Mouse (Mus musculus): ENCODE results near the gene Sdk2. TPM values are rescaled to one million over a fixed set of nuclear protein-coding genes. Genes with fewer than 3 reads are reported as not detected.

The Sdk2 gene
- polyA plus RNA-seq, 1 experiment from 2014 or later, result 5.0 TPM

DNA sequence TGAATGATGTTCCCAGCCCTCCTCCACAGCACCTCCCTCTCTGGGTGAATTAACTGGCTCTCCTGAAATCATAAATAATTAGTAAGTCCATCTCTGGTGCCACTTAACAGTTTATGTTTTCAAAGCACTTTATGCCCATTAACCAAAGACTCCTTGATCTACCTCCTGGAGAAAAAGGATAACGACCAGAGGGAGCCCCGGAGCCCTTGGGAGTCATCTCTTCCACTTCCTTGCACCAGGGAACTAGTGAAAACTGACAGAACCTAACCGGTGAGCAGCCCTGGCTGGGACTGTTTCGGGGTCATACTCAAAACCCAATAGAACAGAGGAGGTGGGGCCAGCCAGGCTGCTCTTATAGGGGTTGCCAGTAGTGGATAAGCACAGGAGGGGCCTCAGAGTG is 22.5 kb downstream of the Sdk2 start:
- 56% methylated on average over 4 of the region's 4 CpGs for WGBS
- no peak for ATAC-seq
- no peaks in the 10 kb centered on the region; the same call in 1 of the 2 replicates for H3K36me3 ChIP-seq
- H3K9ac ChIP-seq (replicated peaks), result no peak overlapping the region
- peaks cover 44% of the 10 kb centered on the region for H3K4me1 ChIP-seq (replicated peaks)
- H3K4me3 ChIP-seq (replicated peaks), result no peak overlapping the region
- no peak overlapping the region for H3K27ac ChIP-seq
- H3K9me3 ChIP-seq, result peaks cover 9% of the 10 kb centered on the region; the same call in 1 of the 2 replicates
- no peak overlapping the region for H3K4me2 ChIP-seq (replicated peaks)
- H3K27me3 ChIP-seq, result peaks cover 4% of the 10 kb centered on the region; the same call in 1 of the 2 replicates

DNA sequence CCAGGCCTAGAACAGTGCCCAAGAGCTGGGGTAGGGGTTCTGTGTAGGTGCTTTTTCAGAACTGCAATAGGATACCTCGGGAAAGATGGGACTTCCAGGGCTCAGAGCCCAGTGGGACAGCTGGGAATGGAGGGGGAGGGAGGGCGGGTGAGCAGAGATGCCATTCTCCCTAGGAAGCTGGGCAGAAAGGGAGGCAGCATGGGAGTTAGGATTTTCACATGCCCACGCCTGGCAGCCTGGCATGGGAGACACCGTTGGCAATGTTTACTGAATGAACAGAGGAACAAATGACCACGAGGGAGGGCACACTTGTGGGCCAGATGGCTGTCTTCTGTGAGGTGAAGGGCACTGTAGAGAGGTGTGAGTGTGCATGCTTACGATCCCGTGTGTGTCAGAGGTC is 23.3 kb downstream of the Sdk2 start:
- WGBS, result 76% methylated on average over 7 of the region's 7 CpGs
- H3K9me3 ChIP-seq, result peaks cover 9% of the 10 kb centered on the region; the same call in 1 of the 2 replicates

DNA sequence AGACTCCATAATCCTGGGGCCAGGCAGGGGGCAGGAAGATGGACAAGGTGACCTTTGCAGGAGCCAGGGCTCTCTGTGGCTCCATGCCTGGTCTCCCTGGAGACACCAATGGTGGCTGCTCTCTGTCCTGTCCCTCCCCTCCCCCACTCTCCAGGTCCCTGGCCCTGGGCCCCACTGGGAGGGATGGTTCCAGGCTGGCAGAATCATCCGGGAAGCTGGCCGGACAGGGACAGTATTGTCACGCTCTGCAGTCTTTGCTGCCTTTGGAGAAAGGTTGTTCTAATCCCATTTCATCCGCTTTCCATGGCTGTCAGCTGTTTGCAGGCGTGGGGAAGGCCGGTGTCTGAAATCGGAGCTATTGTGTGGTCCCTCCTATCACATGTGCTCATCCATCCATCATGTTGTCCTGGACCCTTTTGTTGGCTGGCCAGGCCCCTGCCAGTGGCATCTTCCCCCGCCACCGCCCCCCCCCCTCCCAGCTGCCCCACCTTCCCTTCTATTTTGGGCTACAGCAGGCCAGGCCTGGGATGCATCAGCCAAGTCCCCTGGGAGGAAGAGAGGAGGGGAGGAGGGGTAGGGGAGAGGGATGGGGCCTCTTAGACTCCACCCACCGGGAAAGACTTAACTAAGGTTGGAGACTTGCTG is 26.3 kb downstream of the Sdk2 start:
- Histone ChIP-seq H3K4me3 (replicated peaks) (no peak overlapping the region), H3K9me3 (no peaks in the 10 kb centered on the region), H3K9ac (replicated peaks) (no peak overlapping the region; the same call in 1 of the 2 replicates), H3K4me2 (replicated peaks) (peak overlapping the region; percentile 15; the same call in 1 of the 2 replicates), H3K27ac (peak overlapping the region; percentile 71), H3K27me3 (peaks cover 9% of the 10 kb centered on the region; the same call in 1 of the 2 replicates), H3K4me1 (replicated peaks) (peaks cover 38% of the 10 kb centered on the region), H3K36me3 (no peaks in the 10 kb centered on the region)
- WGBS, result 2% methylated on average over 10 of the region's 10 CpGs
- peak; percentile 92 for ATAC-seq

More for the DNA sequence above, 23.3 kb downstream of the Sdk2 start:
- no peak overlapping the region for H3K4me2 ChIP-seq (replicated peaks)
- H3K27ac ChIP-seq, result no peak overlapping the region
- H3K27me3 ChIP-seq, result no peaks in the 10 kb centered on the region; the same call in 1 of the 2 replicates
- H3K4me3 ChIP-seq (replicated peaks), result no peak overlapping the region
- H3K9ac ChIP-seq (replicated peaks), result no peak overlapping the region
- ATAC-seq, result no peak
- peaks cover 48% of the 10 kb centered on the region for H3K4me1 ChIP-seq (replicated peaks)
- H3K36me3 ChIP-seq, result no peaks in the 10 kb centered on the region; the same call in 1 of the 2 replicates

DNA sequence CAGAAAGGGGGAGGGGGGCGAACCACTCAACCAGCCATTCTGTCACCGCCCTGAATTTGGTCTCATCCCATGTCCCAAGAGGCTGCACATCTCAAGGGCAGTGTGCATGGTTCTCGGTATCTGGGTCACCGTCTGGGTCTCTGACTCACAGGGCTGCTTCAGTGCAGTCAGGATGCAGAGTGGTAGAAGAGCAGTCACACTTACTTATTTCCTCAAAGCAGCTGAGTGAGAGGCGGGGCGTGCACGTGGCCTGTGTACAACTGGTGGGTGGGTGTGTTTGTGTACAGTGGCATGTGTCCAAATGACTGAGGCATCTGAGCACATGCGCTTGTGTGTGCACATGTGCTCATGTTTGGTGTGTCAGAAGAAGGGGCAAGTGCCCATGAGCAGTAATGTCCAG is 28.8 kb downstream of the Sdk2 start:
- peaks cover 9% of the 10 kb centered on the region; the same call in 1 of the 2 replicates for H3K27me3 ChIP-seq
- no peak overlapping the region for H3K4me2 ChIP-seq (replicated peaks)
- no peak for ATAC-seq
- no peak overlapping the region for H3K4me3 ChIP-seq (replicated peaks)
- 81% methylated on average over 8 of the region's 8 CpGs for WGBS
- peaks cover 24% of the 10 kb centered on the region for H3K4me1 ChIP-seq (replicated peaks)
- H3K9me3 ChIP-seq, result no peaks in the 10 kb centered on the region
- H3K27ac ChIP-seq, result no peak overlapping the region
- H3K9ac ChIP-seq (replicated peaks), result no peak overlapping the region
- H3K36me3 ChIP-seq, result no peaks in the 10 kb centered on the region

DNA sequence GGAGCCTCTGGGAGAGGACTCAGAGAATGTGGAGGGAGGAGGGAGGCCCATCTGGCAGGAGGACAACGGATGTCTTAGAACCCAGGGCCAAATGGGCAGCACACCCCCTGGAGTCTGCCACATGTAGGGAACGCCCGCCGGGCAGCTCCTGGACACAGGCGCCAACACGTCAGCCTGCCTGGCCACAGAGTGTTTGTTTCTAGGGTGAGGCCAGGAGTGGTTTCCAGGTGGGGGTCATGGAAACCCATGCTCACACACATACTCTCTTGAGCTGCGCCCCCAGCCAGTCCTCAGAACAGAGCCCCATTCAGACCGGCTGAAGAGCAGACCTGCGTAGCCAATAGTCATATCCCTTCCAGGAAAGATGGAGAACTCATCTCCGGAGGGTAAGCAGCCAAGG is 35.4 kb downstream of the Sdk2 start:
- Histone ChIP-seq H3K4me3 (replicated peaks) (no peak overlapping the region), H3K27ac (no peak overlapping the region), H3K9ac (replicated peaks) (no peak overlapping the region), H3K9me3 (no peaks in the 10 kb centered on the region), H3K27me3 (peaks cover 5% of the 10 kb centered on the region; the same call in 1 of the 2 replicates), H3K36me3 (no peaks in the 10 kb centered on the region), H3K4me2 (replicated peaks) (no peak overlapping the region), H3K4me1 (replicated peaks) (peaks cover 26% of the 10 kb centered on the region)
- no peak for ATAC-seq
- 93% methylated on average over 10 of the region's 10 CpGs for WGBS

DNA sequence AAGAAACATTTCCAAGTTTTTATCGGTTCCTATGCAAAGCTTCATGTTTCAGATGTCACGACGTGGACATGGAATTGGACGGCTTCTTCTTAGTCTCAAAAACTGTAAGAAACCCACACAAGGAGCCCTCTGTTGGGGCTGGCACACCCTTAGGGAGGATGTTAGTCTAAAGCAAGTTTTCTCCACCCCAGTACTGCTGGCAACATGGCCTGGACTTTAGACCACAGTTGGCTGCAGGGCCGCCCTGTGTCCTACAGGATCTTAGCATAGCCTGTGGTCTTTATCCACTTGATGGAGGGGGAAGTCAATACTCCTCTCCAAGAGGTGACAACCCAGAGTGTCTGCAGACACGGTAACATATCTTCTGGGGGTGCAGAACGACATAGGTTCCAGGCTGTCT is 36.6 kb downstream of the Sdk2 start:
- H3K36me3 ChIP-seq, result no peaks in the 10 kb centered on the region
- H3K4me3 ChIP-seq (replicated peaks), result no peak overlapping the region
- H3K9me3 ChIP-seq, result no peaks in the 10 kb centered on the region
- no peak overlapping the region for H3K9ac ChIP-seq (replicated peaks)
- no peaks in the 10 kb centered on the region for H3K27me3 ChIP-seq
- ATAC-seq, result no peak
- H3K27ac ChIP-seq, result no peak overlapping the region
- WGBS, result 96% methylated on average over 7 of the region's 7 CpGs
- no peak overlapping the region for H3K4me2 ChIP-seq (replicated peaks)
- H3K4me1 ChIP-seq (replicated peaks), result peaks cover 31% of the 10 kb centered on the region

DNA sequence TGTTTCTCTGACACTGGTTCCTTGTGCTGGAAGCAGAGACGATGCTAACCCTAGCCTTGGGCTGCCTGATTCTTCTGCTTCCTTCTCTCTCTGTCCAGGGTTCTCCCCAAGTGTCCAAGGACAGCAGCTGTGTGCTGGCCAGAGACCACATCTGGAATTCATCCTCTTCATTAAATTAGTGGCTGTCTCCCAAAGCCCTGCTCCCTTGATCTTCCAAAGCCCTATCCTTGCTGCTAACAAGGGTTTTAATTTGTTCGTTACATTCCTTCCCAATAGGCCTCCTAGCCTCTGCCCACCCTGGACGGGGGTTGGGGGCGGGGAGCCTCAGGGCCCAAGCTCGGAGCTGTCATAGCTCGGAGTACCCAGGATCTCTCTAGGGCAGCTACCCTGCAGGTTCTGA is 38.3 kb downstream of the Sdk2 start:
- peaks cover 31% of the 10 kb centered on the region for H3K4me1 ChIP-seq (replicated peaks)
- H3K9ac ChIP-seq (replicated peaks), result no peak overlapping the region
- H3K27me3 ChIP-seq, result no peaks in the 10 kb centered on the region; the same call in 1 of the 2 replicates
- no peak overlapping the region for H3K4me2 ChIP-seq (replicated peaks)
- H3K36me3 ChIP-seq, result no peaks in the 10 kb centered on the region
- H3K9me3 ChIP-seq, result no peaks in the 10 kb centered on the region
- H3K4me3 ChIP-seq (replicated peaks), result no peak overlapping the region
- H3K27ac ChIP-seq, result no peak overlapping the region
- WGBS, result 51% methylated on average over 6 of the region's 6 CpGs
- no peak for ATAC-seq

DNA sequence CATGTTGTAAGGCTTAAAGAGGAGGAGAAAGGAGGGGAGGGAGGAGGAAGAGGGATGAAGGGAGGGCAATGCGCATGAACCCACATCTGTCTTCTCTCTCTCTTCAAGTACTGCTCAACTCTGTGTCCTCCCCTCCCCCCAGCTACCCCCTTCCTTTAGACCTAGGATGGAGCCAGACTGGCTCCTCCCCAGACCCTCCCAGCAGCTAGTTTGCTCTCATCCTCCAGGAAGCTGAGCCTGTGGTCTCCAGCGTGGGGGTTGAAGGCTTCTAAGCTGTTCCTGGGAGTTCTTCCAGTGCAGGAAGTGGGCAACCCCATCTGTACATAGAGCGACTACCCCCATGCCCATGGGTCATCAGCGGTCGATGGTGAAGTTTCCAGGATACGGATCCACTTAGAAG is 38.8 kb downstream of the Sdk2 start:
- Histone ChIP-seq H3K4me1 (replicated peaks) (peaks cover 31% of the 10 kb centered on the region), H3K9ac (replicated peaks) (no peak overlapping the region), H3K4me2 (replicated peaks) (no peak overlapping the region), H3K4me3 (replicated peaks) (no peak overlapping the region), H3K36me3 (no peaks in the 10 kb centered on the region), H3K27ac (no peak overlapping the region), H3K27me3 (peaks cover under 1% of the 10 kb centered on the region; the same call in 1 of the 2 replicates), H3K9me3 (no peaks in the 10 kb centered on the region)
- ATAC-seq, result no peak
- 75% methylated on average over 6 of the region's 6 CpGs for WGBS

DNA sequence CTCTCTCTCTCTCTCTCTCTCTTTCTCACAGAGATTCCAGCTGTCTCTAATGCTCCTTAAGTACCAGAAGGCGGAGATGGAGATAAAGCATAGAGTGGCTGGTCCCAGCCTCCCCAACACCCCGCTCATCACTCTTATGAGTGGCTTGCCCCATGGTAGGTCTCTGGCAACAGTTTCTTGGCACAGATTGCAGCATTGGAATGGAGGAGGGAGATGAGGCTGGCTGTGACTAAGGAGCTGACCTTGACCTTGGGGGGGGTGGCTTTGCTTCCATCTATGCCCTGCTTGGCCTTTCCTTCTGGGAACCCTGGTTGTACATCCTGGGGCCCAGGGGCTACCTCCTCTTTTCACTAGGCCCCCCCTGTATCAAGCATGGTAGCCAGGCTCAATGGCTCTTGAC is 41.8 kb downstream of the Sdk2 start:
- no peak overlapping the region for H3K9ac ChIP-seq (replicated peaks)
- no peak for ATAC-seq
- no peak overlapping the region for H3K27ac ChIP-seq
- H3K4me1 ChIP-seq (replicated peaks), result peaks cover 47% of the 10 kb centered on the region
- H3K36me3 ChIP-seq, result no peaks in the 10 kb centered on the region
- no peak overlapping the region for H3K4me2 ChIP-seq (replicated peaks)
- H3K9me3 ChIP-seq, result no peaks in the 10 kb centered on the region
- WGBS, result 83% methylated on average over 2 of the region's 2 CpGs
- H3K27me3 ChIP-seq, result peaks cover 16% of the 10 kb centered on the region; the same call in 1 of the 2 replicates
- H3K4me3 ChIP-seq (replicated peaks), result no peak overlapping the region

DNA sequence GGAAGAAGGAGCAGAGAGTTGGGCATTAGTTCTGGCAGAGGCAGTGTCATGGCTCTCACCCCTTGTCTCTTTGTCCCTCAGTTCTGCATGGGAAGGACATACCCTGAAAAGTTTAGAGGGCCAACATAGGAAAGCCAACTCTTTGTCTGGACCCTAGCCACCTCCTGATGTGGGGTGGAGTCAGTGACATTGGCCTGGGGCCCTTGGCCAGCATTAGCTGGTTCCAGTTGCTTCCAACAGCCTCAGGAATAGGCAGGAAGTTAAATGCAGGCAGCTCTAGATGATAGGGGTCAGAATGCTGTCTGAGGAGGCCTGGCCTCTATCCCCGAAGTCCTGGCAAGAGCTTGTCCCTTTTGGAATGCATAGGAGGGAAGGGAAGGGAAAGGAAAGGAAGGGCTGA is 42.9 kb downstream of the Sdk2 start:
- Histone ChIP-seq H3K27me3 (peaks cover 16% of the 10 kb centered on the region; the same call in 1 of the 2 replicates), H3K4me1 (replicated peaks) (peaks cover 48% of the 10 kb centered on the region), H3K4me3 (replicated peaks) (no peak overlapping the region), H3K9ac (replicated peaks) (no peak overlapping the region), H3K4me2 (replicated peaks) (no peak overlapping the region), H3K9me3 (no peaks in the 10 kb centered on the region), H3K36me3 (no peaks in the 10 kb centered on the region), H3K27ac (no peak overlapping the region)
- 83% methylated on average over 1 of the region's 1 CpGs for WGBS
- no peak for ATAC-seq

DNA sequence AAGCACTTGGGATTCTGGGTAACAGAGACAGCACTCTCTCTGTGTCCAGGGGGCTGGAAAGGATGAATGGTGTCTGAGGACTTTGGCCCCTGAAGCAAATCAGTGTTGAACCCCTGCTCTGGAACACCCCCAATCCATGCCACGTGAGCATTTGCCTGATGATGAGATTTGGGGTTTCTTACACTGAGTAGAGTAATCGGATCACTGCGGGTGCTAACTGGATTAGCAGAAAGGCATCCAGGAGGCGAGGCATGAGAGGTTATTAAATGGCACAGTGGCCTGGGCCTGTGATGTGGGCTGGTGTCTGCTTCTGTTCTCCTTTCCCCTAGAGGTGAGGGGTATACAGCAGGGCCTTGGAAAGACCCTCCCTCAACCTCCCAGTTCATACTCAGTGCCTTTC is 44.7 kb downstream of the Sdk2 start:
- WGBS, result 42% methylated on average over 4 of the region's 4 CpGs
- Histone ChIP-seq H3K4me3 (replicated peaks) (no peak overlapping the region), H3K27me3 (peaks cover 26% of the 10 kb centered on the region; the same call in 1 of the 2 replicates), H3K27ac (no peak overlapping the region), H3K9ac (replicated peaks) (no peak overlapping the region), H3K4me1 (replicated peaks) (peaks cover 49% of the 10 kb centered on the region), H3K9me3 (no peaks in the 10 kb centered on the region), H3K4me2 (replicated peaks) (no peak overlapping the region), H3K36me3 (no peaks in the 10 kb centered on the region)
- ATAC-seq, result no peak

DNA sequence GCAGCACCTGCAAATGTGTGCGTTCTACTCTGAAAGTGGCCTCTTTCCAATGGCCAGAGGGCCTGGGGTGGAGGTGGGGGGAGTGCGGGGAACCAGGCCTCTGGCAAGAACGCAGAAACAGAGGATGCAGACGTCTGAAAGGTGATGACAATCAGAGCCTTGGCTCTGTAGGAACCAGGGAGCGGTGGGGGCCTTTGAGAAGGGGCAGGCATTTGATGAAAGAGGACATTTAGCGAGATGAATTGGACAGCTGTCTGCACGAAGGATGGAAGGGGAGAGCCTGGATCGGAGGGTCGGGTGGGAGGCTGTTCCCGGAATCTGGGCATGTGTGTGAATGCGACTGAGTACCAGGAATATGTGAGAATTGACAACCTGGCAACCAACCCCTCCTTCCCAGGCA is 47.8 kb downstream of the Sdk2 start:
- H3K4me3 ChIP-seq (replicated peaks), result no peak overlapping the region
- H3K27me3 ChIP-seq, result peaks cover 30% of the 10 kb centered on the region; the same call in 1 of the 2 replicates
- no peak overlapping the region for H3K4me2 ChIP-seq (replicated peaks)
- ATAC-seq, result 0 out of 2 replicates have a peak, but pooled peaks have one; percentile 7
- no peak overlapping the region for H3K27ac ChIP-seq
- H3K9ac ChIP-seq (replicated peaks), result no peak overlapping the region
- H3K36me3 ChIP-seq, result no peaks in the 10 kb centered on the region
- no peaks in the 10 kb centered on the region for H3K9me3 ChIP-seq
- 20% methylated on average over 11 of the region's 11 CpGs for WGBS
- H3K4me1 ChIP-seq (replicated peaks), result peaks cover 69% of the 10 kb centered on the region

Data from midbrain, embryonic 13.5 days (tissue).